Mouse (Mus musculus): ENCODE results near the gene Fam110a.

GRCm38 (mm10) chr2:152016666-152017065, 36.6 kb upstream of the Fam110a start:
- TF ChIP-seq POLR2A (IDR thresholded peaks at IDR 0.05; ENCODE audit: borderline replicate concordance, extremely low read depth, low read depth, low read length) (no peak), CTCF (IDR thresholded peaks at IDR 0.05; ENCODE audit: insufficient read depth, low read length) (no peak)

All from lung, adult 2 months (tissue).